Mouse (Mus musculus) lung, postnatal 0 days (tissue): Measurements from ENCODE around the gene Pde4d. TPM values are rescaled to one million over a fixed set of nuclear protein-coding genes. Genes with fewer than 3 reads are reported as not detected.
A peak's percentile ranks its signal among the peaks of the same experiment; 100 is the strongest.

Experiments
- ATAC-seq: fragments of 200-750 bp; cut with Nextera tagmentation; 2 replicates; pipeline ENCODE4 v1.8.0; 2017; ENCODE audit warnings: moderate library complexity
- DNase-seq: peaks from one replicate; pipeline ENCODE4 v3.0.0-alpha.2; 2016; ENCODE audit warnings: low spot score
- H3K27ac ChIP-seq: fragments of 300-500 bp; sonication (generic); 2 replicates; pipeline ENCODE4 v1.5.1; 2014; ENCODE audit warnings: antibody characterized with exemption, mild to moderate bottlenecking, low read length, mixed read lengths
- H3K27me3 ChIP-seq: fragments of 300-500 bp; sonication (generic); replicated peaks from 2 replicates; pipeline ENCODE4 v1.6.1; 2014; ENCODE audit warnings: low read length, mixed read lengths; ENCODE audit not compliant: insufficient read depth
- H3K36me3 ChIP-seq: fragments of 300-500 bp; sonication (generic); 2 replicates; pipeline ENCODE4 v1.6.1; 2014; ENCODE audit warnings: low read length, mixed read lengths; ENCODE audit not compliant: insufficient read depth
- H3K4me1 ChIP-seq: fragments of 300-500 bp; sonication (generic); 2 replicates; pipeline ENCODE4 v1.6.1; 2014; ENCODE audit warnings: antibody characterized with exemption, low read depth, low read length, mixed read lengths; ENCODE audit not compliant: insufficient read depth
- H3K4me2 ChIP-seq: fragments of 300-500 bp; sonication (generic); replicated peaks from 2 replicates; pipeline ENCODE4 v1.6.1; 2014; ENCODE audit warnings: low read depth, mild to moderate bottlenecking, low read length, moderate library complexity, mixed read lengths
- H3K4me3 ChIP-seq: fragments of 300-500 bp; sonication (generic); 2 replicates; pipeline ENCODE4 v1.5.1; 2014; ENCODE audit warnings: low read depth, low read length
- H3K9ac ChIP-seq: fragments of 300-500 bp; sonication (generic); replicated peaks from 2 replicates; pipeline ENCODE4 v1.6.1; 2014; ENCODE audit warnings: low read depth, mild to moderate bottlenecking
- H3K9me3 ChIP-seq: fragments of 300-500 bp; sonication (generic); 2 replicates; pipeline ENCODE4 v1.6.1; 2016; ENCODE audit warnings: low read length, mixed read lengths
- CTCF ChIP-seq: IDR thresholded peaks from 2 replicates; pipeline ENCODE4 v1.5.1; 2016; ENCODE audit warnings: antibody characterized with exemption, mild to moderate bottlenecking
- EP300 ChIP-seq: IDR thresholded peaks from 2 replicates; pipeline ENCODE4 v1.6.1; 2016; ENCODE audit warnings: antibody characterized with exemption, mild to moderate bottlenecking, control low read depth
- WGBS: fragments of 180-500 bp; shearing (Covaris S2); extraction: QIAGEN DNeasy Blood & Tissue Kit; methylation state at CpG from one replicate; pipeline ENCODE4 v1.1.7; 2014; 5-methylcytosine and 5-hydroxymethylcytosine counted together
- polyA plus RNA-seq: library from polyadenylated mRNA; unstranded; fragments of >200 nt; fragmentation: Nextera tagmentation; extraction: Ambion mirVana; gene quantifications from 2 replicates; pipeline ENCODE4 v1.2.1, GENCODE M21; 2015

Pde4d gene
- polyA plus RNA-seq, 1 experiment from 2014 or later = 19.7 TPM

- DNase-seq (peak; percentile 72), ATAC-seq (peak; percentile 83)
- Histone ChIP-seq H3K27ac (no peak overlapping the region), H3K4me2 (no peak overlapping the region), H3K9me3 (no peaks in the 10 kb centered on the region), H3K36me3 (no peaks in the 10 kb centered on the region), H3K9ac (no peak overlapping the region), H3K4me1 (no peaks in the 10 kb centered on the region), H3K4me3 (no peak overlapping the region), H3K27me3 (no peaks in the 10 kb centered on the region)
- TF ChIP-seq EP300 (no peak), CTCF (no peak)
- WGBS = 44% methylated on average over 6 of the region's 6 CpGs
These were observed 149.6 kb downstream of the Pde4d start for GRCm38 (mm10) chr13:108599186-108599900.

GRCm38 (mm10) chr13:108601021-108601420 lies 151.3 kb downstream of the Pde4d start:
- no peak overlapping the region for H3K27ac ChIP-seq
- H3K4me2 ChIP-seq = no peak overlapping the region
- no peaks in the 10 kb centered on the region for H3K27me3 ChIP-seq
- DNase-seq = no peak
- H3K9ac ChIP-seq = no peak overlapping the region
- H3K4me3 ChIP-seq = no peak overlapping the region
- no peak for ATAC-seq
- WGBS = 78% methylated on average over 2 of the region's 2 CpGs
- no peaks in the 10 kb centered on the region for H3K36me3 ChIP-seq
- H3K9me3 ChIP-seq = no peaks in the 10 kb centered on the region
- no peak for TF ChIP-seq EP300
- TF ChIP-seq CTCF = no peak
- H3K4me1 ChIP-seq = no peaks in the 10 kb centered on the region

GRCm38 (mm10) chr13:108603502-108603901 lies 153.8 kb downstream of the Pde4d start:
- Histone ChIP-seq H3K4me3 (no peak overlapping the region), H3K9ac (no peak overlapping the region), H3K27ac (no peak overlapping the region), H3K9me3 (no peaks in the 10 kb centered on the region), H3K36me3 (no peaks in the 10 kb centered on the region), H3K4me2 (no peak overlapping the region), H3K27me3 (no peaks in the 10 kb centered on the region), H3K4me1 (no peaks in the 10 kb centered on the region)
- no peak for ATAC-seq
- TF ChIP-seq EP300 = no peak
- no peak for TF ChIP-seq CTCF
- no peak for DNase-seq
- WGBS = 45% methylated on average over 1 of the region's 1 CpGs

GRCm38 (mm10) chr13:108604213-108604612 lies 154.5 kb downstream of the Pde4d start:
- no peaks in the 10 kb centered on the region for H3K27me3 ChIP-seq
- no peak for TF ChIP-seq EP300
- no peak for TF ChIP-seq CTCF
- no peaks in the 10 kb centered on the region for H3K9me3 ChIP-seq
- H3K4me3 ChIP-seq = no peak overlapping the region
- no peaks in the 10 kb centered on the region for H3K4me1 ChIP-seq
- ATAC-seq = no peak
- DNase-seq = no peak
- H3K4me2 ChIP-seq = no peak overlapping the region
- no peak overlapping the region for H3K9ac ChIP-seq
- no peak overlapping the region for H3K27ac ChIP-seq
- H3K36me3 ChIP-seq = no peaks in the 10 kb centered on the region

GRCm38 (mm10) chr13:108618207-108618606 lies 168.5 kb downstream of the Pde4d start:
- ATAC-seq (no peak), DNase-seq (no peak)
- Histone ChIP-seq H3K27ac (no peak overlapping the region), H3K36me3 (no peaks in the 10 kb centered on the region), H3K4me2 (no peak overlapping the region), H3K9ac (no peak overlapping the region), H3K27me3 (no peaks in the 10 kb centered on the region), H3K4me3 (no peak overlapping the region), H3K9me3 (no peaks in the 10 kb centered on the region), H3K4me1 (no peaks in the 10 kb centered on the region)
- TF ChIP-seq EP300 (no peak), CTCF (no peak)
- WGBS = 44% methylated on average over 1 of the region's 1 CpGs

- Histone ChIP-seq H3K27me3 (no peaks in the 10 kb centered on the region), H3K36me3 (no peaks in the 10 kb centered on the region), H3K4me3 (no peak overlapping the region), H3K27ac (no peak overlapping the region), H3K4me1 (no peaks in the 10 kb centered on the region), H3K9me3 (no peaks in the 10 kb centered on the region), H3K4me2 (no peak overlapping the region), H3K9ac (no peak overlapping the region)
- 47% methylated on average over 4 of the region's 4 CpGs for WGBS
- no peak for ATAC-seq
- DNase-seq = no peak
- TF ChIP-seq EP300 (no peak), CTCF (no peak)
These were observed 172.9 kb downstream of the Pde4d start for GRCm38 (mm10) chr13:108622681-108623080.
